Comparison of ENCODE assay signal across 7 mouse cellular contexts in the genomic region with DNA sequence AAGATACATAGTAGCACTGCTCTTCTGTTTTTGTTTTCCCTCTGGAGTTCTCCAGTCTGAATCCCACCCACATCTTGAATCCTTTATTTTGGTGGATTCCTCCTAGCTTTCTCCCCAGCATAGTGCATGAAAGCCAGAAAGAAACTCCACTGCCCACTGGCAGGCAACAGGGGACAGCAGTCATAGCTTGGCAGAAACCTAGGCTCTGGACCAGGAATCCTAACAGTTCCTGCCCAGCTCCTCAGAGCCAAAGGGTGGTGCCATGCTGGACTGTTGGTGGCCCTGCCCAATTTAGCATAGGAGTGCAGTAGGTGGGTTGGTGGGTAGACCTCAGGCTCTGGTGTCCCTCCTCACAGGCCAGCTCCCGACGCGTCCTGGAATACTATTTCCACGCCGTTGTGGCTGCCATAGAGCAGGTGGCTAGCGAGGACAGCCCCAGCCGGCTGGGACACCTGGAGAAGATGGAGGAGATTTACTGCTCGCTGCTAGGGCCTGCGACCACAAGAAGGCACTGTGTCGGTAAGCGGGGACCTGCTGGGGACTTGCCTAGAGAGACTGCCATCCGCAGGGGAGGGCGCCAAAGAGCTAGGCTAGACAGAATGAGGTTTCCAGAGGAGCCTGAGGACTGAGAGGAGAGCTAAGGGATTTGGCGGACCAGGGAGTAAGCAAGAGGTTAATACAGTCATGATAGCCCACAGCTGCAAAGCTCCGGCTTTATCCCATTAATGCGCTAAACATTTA. TPM values are rescaled to one million over a fixed set of nuclear protein-coding genes. Genes with fewer than 3 reads are reported as not detected.
DNase-seq lines count a peak whose midpoint lies in the region; TF ChIP-seq lines count a peak whose summit lies in the region.

No protein-coding gene starts in this region.

- TF ChIP-seq CTCF in brain, embryonic 14.5 days (IDR thresholded peaks at IDR 0.05; ENCODE audit: borderline replicate concordance, extremely low read depth, insufficient read depth, insufficient read length), result peak; percentile 42; the same call in 1 of the 2 replicates

- TF ChIP-seq POLR2A in brain, embryonic 14.5 days (IDR thresholded peaks at IDR 0.05; ENCODE audit: borderline replicate concordance, extremely low read depth, insufficient read depth, insufficient read length, poor library complexity, severe bottlenecking), result no peak

- DNase-seq in urinary bladder, adult 18-20 months (ENCODE audit: low spot score in 2 of 2), result peak; percentile 22 to 28
- DNase-seq in urinary bladder, adult 2 months (ENCODE audit: low spot score), result no peak
- DNase-seq in brain, embryonic 14.5 days (ENCODE audit: low read depth), result peak; percentile 52
- DNase-seq in frontal cortex, postnatal 10 days (ENCODE audit: low spot score in 2 of 2), result peak; percentile 36 to 47
- DNase-seq in kidney, postnatal 36 days, result peak; percentile 24 to 71
- DNase-seq in lung, postnatal 25 days (ENCODE audit: low spot score), result peak; percentile 52
- peak; percentile 75 for DNase-seq in thymus, postnatal 25 days

RNA-seq across cellular contexts. Expression of a gene that starts 24.8 kb away (rescaled TPM):
- 1.0 and 1.6 TPM in 2 replicates for polyA plus RNA-seq in urinary bladder, adult 2 months (2012; rRNA removed)
- 0.06 and 0.10 TPM in 2 replicates for polyA plus RNA-seq in brain, embryonic 14.5 days (2012; rRNA removed)

RNA-seq across cellular contexts. Expression of a gene that starts 28.4 kb away (rescaled TPM):
- polyA plus RNA-seq in urinary bladder, adult 2 months (2012; rRNA removed), result 2.5 TPM in 2 replicates
- 2.2 and 2.4 TPM in 2 replicates for polyA plus RNA-seq in brain, embryonic 14.5 days (2012; rRNA removed)

RNA-seq across cellular contexts. Expression of a gene that starts 55.6 kb away (rescaled TPM):
- 0.16 and 0.22 TPM in 2 replicates for polyA plus RNA-seq in urinary bladder, adult 2 months (2012; rRNA removed)
- 0.21 and 0.37 TPM in 2 replicates for polyA plus RNA-seq in brain, embryonic 14.5 days (2012; rRNA removed)
